In the genomic region with DNA sequence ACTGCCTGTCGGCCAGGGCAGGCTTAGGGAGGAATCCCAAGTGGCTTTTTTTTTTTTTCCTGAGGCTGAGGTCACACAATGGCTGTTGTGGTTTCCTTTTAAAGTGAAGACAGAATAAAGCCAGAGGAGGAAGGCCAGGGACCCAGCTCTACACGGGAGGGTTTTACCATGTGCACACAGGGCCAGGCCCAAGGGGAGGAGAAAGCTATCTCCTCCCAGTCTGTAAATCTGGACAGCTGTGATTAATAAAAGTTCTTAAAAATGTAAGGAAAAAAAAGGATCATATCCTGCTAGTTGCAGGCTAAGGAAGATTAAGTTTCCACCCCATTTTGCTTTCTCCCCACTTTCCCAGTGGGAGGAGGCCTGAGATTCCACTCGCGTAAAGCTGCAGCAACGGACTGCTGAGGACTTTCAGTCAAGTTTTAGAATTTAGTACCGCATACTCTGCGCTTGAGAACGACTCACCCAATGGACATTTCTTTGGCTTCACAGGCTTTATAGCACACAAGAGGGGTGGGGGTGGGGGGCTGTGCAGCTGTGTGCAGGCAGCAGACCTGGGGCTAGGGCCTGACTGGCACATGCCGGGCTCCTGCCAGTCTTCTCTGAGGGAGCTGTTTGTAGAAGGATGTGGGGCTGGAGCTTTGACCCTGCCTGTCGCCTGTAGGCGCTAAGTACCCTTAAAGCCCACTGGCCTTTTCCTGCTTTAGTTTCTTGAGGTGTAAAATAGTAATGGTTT, we compare ENCODE assay signal across 9 mouse cellular contexts.
DNase-seq lines count a peak whose midpoint lies in the region; ATAC-seq and TF ChIP-seq lines count a peak whose summit lies in the region.
"Had no signal": no experiment of that assay in that cellular context is flagged by ENCODE, and none has a peak within 500 bp of the region (broad histone marks: within the 10 kb centered on the region; RNA-seq: fewer than 3 reads in every experiment).

No protein-coding gene starts in this region.

- no peak overlapping the region for H3K9ac ChIP-seq in liver, embryonic 11.5 days (ENCODE audit: low read depth, low read length)
- peak overlapping the region; percentile 16 for H3K9ac ChIP-seq in hindbrain, embryonic 14.5 days

- H3K79me2 ChIP-seq in myocyte (ENCODE audit: control insufficient read depth, insufficient read depth), result no peaks in the 10 kb centered on the region

- no peaks in the 10 kb centered on the region for H3K9me3 ChIP-seq in liver, embryonic 11.5 days (ENCODE audit: control insufficient read depth, low read length)
- H3K9me3 ChIP-seq in hindbrain, embryonic 14.5 days (ENCODE audit: control insufficient read depth, low read length), result no peaks in the 10 kb centered on the region

- no peak for ATAC-seq in liver, embryonic 11.5 days (replicated peaks; ENCODE audit: low FRiP score)
- no peak for ATAC-seq in hindbrain, embryonic 14.5 days (ENCODE audit: low FRiP score)

- H3K4me1 ChIP-seq in liver, embryonic 11.5 days (replicated peaks; ENCODE audit: control insufficient read depth, insufficient read depth, low read length), result peaks cover 26% of the 10 kb centered on the region
- peaks cover 28% of the 10 kb centered on the region for H3K4me1 ChIP-seq in embryonic fibroblast, embryonic 13.5 days (ENCODE audit: control insufficient read depth, insufficient read depth, low read length)
- H3K4me1 ChIP-seq in hindbrain, embryonic 14.5 days (replicated peaks; ENCODE audit: control insufficient read depth, insufficient read depth, low read length), result peaks cover 56% of the 10 kb centered on the region

- no peaks in the 10 kb centered on the region for H3K27me3 ChIP-seq in liver, embryonic 11.5 days (replicated peaks; ENCODE audit: control insufficient read depth, insufficient read depth, low read length)
- H3K27me3 ChIP-seq in hindbrain, embryonic 14.5 days (ENCODE audit: control insufficient read depth, insufficient read depth, low read length), result no peaks in the 10 kb centered on the region
- H3K27me3 ChIP-seq in myocyte (ENCODE audit: control insufficient read depth, insufficient read depth, insufficient read length), result no peaks in the 10 kb centered on the region

- H3K4me3 ChIP-seq in liver, embryonic 11.5 days (ENCODE audit: low read depth, low read length), result no peak overlapping the region
- no peak overlapping the region for H3K4me3 ChIP-seq in embryonic fibroblast, embryonic 13.5 days (ENCODE audit: insufficient read depth, low read length)
- H3K4me3 ChIP-seq in hindbrain, embryonic 14.5 days (replicated peaks; ENCODE audit: low read length), result no peak overlapping the region
- no peak overlapping the region for H3K4me3 ChIP-seq in myocyte

- whole genome bisulfite sequencing in liver, embryonic 11.5 days, result 61% methylated on average over 11 of the region's 11 CpGs
- WGBS in hindbrain, embryonic 14.5 days, result 32% methylated on average over 11 of the region's 11 CpGs

- H3K27ac ChIP-seq in liver, embryonic 11.5 days (ENCODE audit: low read depth, low read length), result peak overlapping the region; percentile 64; the same call in 1 of the 2 replicates
- peak overlapping the region; percentile 86 for H3K27ac ChIP-seq in embryonic fibroblast, embryonic 13.5 days (ENCODE audit: insufficient read depth, low read length)
- H3K27ac ChIP-seq in hindbrain, embryonic 14.5 days, result peak overlapping the region; percentile 88

- no peak overlapping the region for H3K4me2 ChIP-seq in liver, embryonic 11.5 days
- H3K4me2 ChIP-seq in hindbrain, embryonic 14.5 days (replicated peaks), result no peak overlapping the region
- H3K4me2 ChIP-seq in myocyte (ENCODE audit: low read depth), result peak overlapping the region; percentile 66

- TF ChIP-seq CTCF in embryonic fibroblast, embryonic 13.5 days (IDR thresholded peaks at IDR 0.05; ENCODE audit: borderline replicate concordance, insufficient read depth, low read length), result no peak

- no peak for TF ChIP-seq POLR2A in embryonic fibroblast, embryonic 13.5 days (IDR thresholded peaks at IDR 0.05; ENCODE audit: low read depth, low read length)
- TF ChIP-seq POLR2A in myocyte (IDR thresholded peaks at IDR 0.05; ENCODE audit: insufficient read length, low read depth), result no peak

- H3K36me3 ChIP-seq in liver, embryonic 11.5 days (ENCODE audit: control insufficient read depth, insufficient read depth, low read length), result peaks cover 4% of the 10 kb centered on the region
- peaks cover 17% of the 10 kb centered on the region for H3K36me3 ChIP-seq in hindbrain, embryonic 14.5 days (replicated peaks; ENCODE audit: control insufficient read depth, insufficient read depth)
- H3K36me3 ChIP-seq in myocyte (ENCODE audit: control insufficient read depth, insufficient read depth), result peaks cover 34% of the 10 kb centered on the region

- DNase-seq in liver, embryonic 11.5 days (ENCODE audit: low spot score), result no peak
- DNase-seq in liver, result no peak
- no peak for DNase-seq in hindbrain, embryonic 14.5 days (ENCODE audit: low spot score)
- DNase-seq in adrenal gland, adult (ENCODE audit: inconsistent age in 2 of 2, low spot score in 1 of 2), result no peak
- no peak for DNase-seq in gastrocnemius, postnatal 10 days
- DNase-seq in urinary bladder, postnatal 14 days (ENCODE audit: low spot score), result no peak
- DNase-seq: cerebellum, adult 8-10 months had no signal

- H3ac ChIP-seq in myocyte (ENCODE audit: control insufficient read depth, insufficient read length), result no peak overlapping the region

TF ChIP-seq in myocyte, 11 proteins besides CTCF, POLR2A, EP300 and RAD21:
- peak in 1 of 3 experiments; percentile 42 for TF ChIP-seq MYOD1 (IDR thresholded peaks at IDR 0.05; ENCODE audit: control insufficient read depth in 1 of 3, insufficient read length in 2 of 3, low read depth in 2 of 3)
- TF ChIP-seq E2F4 (IDR thresholded peaks at IDR 0.05; ENCODE audit: insufficient read depth), result no peak
- TF ChIP-seq TCF12 (IDR thresholded peaks at IDR 0.05; ENCODE audit: insufficient read depth, poor library complexity, severe bottlenecking), result peak; percentile 17
- no peak for TF ChIP-seq POLR2AphosphoS2 (IDR thresholded peaks at IDR 0.05; ENCODE audit: insufficient read length, low read depth)
- TF ChIP-seq SRF (IDR thresholded peaks at IDR 0.05; ENCODE audit: control insufficient read depth, insufficient read length, low read depth), result no peak
- peak in 1 of 3 experiments; percentile 18 for TF ChIP-seq MYOG (IDR thresholded peaks at IDR 0.05; ENCODE audit: control insufficient read depth in 1 of 3, insufficient read depth in 1 of 3, insufficient read length in 2 of 3, low read depth in 2 of 3)
- TF ChIP-seq TCF3 (IDR thresholded peaks at IDR 0.05; ENCODE audit: insufficient read length, low read depth), result no peak
- no peak for TF ChIP-seq CEBPB (IDR thresholded peaks at IDR 0.05; ENCODE audit: insufficient read depth, poor library complexity, severe bottlenecking)
- TF ChIP-seq REST (IDR thresholded peaks at IDR 0.05; ENCODE audit: insufficient read depth, insufficient read length), result no peak
- no peak for TF ChIP-seq MAX (IDR thresholded peaks at IDR 0.05; ENCODE audit: low read depth)
- TF ChIP-seq USF1 (IDR thresholded peaks at IDR 0.05; ENCODE audit: low read depth), result peak; percentile 9
